Mouse (Mus musculus) small intestine, adult 2 months (tissue): ENCODE results near the gene St6galnac6. TPM values are rescaled to one million over a fixed set of nuclear protein-coding genes. Genes with fewer than 3 reads are reported as not detected.

Experiments used
- H3K27ac ChIP-seq: fragments of 200-500 bp; 2 replicates; pipeline ENCODE4 v1.5.1; 2012; ENCODE audit warnings: low read depth, low read length, control low read depth, inconsistent platforms; ENCODE audit not compliant: insufficient read depth
- H3K27me3 ChIP-seq: fragments of 200-500 bp; 2 replicates; pipeline ENCODE4 v1.6.1; 2012; ENCODE audit warnings: mild to moderate bottlenecking, moderate library complexity, low read length, inconsistent platforms; ENCODE audit not compliant: control insufficient read depth, insufficient read depth
- H3K36me3 ChIP-seq: fragments of 200-500 bp; 2 replicates; pipeline ENCODE4 v1.6.1; 2012; ENCODE audit warnings: mild to moderate bottlenecking, low read length, control low read depth, inconsistent platforms; ENCODE audit not compliant: control insufficient read depth, insufficient read depth
- H3K4me1 ChIP-seq: fragments of 200-500 bp; 2 replicates; pipeline ENCODE4 v1.6.1; 2012; ENCODE audit warnings: low read length, inconsistent platforms, mixed read lengths; ENCODE audit not compliant: control insufficient read depth, insufficient read depth, insufficient read length
- H3K4me3 ChIP-seq: fragments of 200-500 bp; 2 replicates; pipeline ENCODE4 v1.5.1; 2012; ENCODE audit warnings: low read depth, mild to moderate bottlenecking, control low read depth, inconsistent platforms, low read length, moderate library complexity
- CTCF ChIP-seq: fragments of 200-500 bp; IDR thresholded peaks from 2 replicates; pipeline ENCODE4 v1.5.1; 2012; ENCODE audit warnings: low read depth, mild to moderate bottlenecking, control low read depth, inconsistent platforms, low read length, moderate library complexity, mixed read lengths; ENCODE audit not compliant: insufficient replicate concordance, insufficient read length; ENCODE audit errors: extremely low read depth
- POLR2A ChIP-seq: fragments of 200-500 bp; IDR thresholded peaks from 2 replicates; pipeline ENCODE4 v1.6.1; 2012; ENCODE audit warnings: low read depth, mild to moderate bottlenecking, control low read depth, inconsistent platforms, low read length, moderate library complexity
- WGBS: fragments of 180-500 bp; shearing (Covaris S2); methylation state at CpG from one replicate; pipeline ENCODE4 v1.1.7; 2018; 5-methylcytosine and 5-hydroxymethylcytosine counted together
- polyA plus RNA-seq: library from polyadenylated mRNA; depleted of rRNA; stranded (reverse); fragments of >200 nt; gene quantifications from 2 replicates; pipeline ENCODE4 v1.2.3, GENCODE M21; 2012

The St6galnac6 gene
- polyA plus RNA-seq, 1 experiment, result 18.2 TPM

DNA sequence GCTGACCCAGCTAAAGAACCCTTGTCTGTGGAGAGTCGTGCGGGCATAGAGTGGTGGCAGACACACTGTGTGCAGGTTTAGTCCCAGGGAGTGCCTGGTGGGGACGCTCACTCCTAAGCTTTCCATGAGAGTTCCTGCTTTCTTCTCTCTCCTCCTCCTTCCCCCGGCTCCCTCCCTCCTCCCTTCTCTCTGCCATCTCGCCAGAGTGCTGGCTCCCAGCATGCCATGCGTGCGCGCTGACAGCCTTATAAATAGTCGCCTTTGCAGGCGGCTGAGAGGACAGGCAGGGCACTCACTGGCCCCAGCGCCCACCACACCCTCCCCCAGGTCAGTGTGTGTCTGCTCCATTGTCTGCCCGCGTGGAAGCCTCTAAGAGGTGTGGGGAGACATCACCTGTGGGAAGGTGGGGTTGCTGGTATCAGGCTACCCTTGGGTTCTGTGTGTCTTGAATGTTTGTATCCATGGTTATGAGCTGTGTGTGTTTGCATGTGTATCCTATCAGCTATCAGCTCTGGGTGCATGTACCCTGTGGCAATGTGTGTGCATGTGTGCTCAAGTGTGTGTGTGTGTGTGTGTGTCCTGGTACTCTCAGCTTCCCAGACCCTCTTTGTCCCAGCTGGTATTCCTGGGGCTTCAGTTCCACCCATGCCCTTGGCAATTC, 25.8 kb downstream of the St6galnac6 start:
- Histone ChIP-seq H3K36me3 (no peaks in the 10 kb centered on the region), H3K27ac (peak overlapping the region; percentile 20; the same call in 1 of the 2 replicates), H3K4me1 (peaks cover 7% of the 10 kb centered on the region), H3K4me3 (peak overlapping the region; percentile 45), H3K27me3 (no peaks in the 10 kb centered on the region)
- no peak for TF ChIP-seq CTCF
- no peak for TF ChIP-seq POLR2A
- WGBS, result 11% methylated on average over 13 of the region's 13 CpGs

- TF ChIP-seq CTCF (no peak), POLR2A (no peak)
- Histone ChIP-seq H3K27me3 (no peaks in the 10 kb centered on the region), H3K36me3 (no peaks in the 10 kb centered on the region), H3K4me3 (0 out of 2 replicates have a peak overlapping the region, but pooled peaks have one; percentile 45), H3K27ac (peak overlapping the region; percentile 20; the same call in 1 of the 2 replicates), H3K4me1 (peaks cover 4% of the 10 kb centered on the region)
- 55% methylated on average over 5 of the region's 5 CpGs for WGBS
Observed at GRCm38 (mm10) chr2:32625873-32626694, 26.6 kb downstream of the St6galnac6 start.

- H3K27ac ChIP-seq, result no peak overlapping the region
- peaks cover 4% of the 10 kb centered on the region; the same call in 1 of the 2 replicates for H3K4me1 ChIP-seq
- no peaks in the 10 kb centered on the region for H3K27me3 ChIP-seq
- no peak overlapping the region for H3K4me3 ChIP-seq
- 62% methylated on average over 20 of the region's 20 CpGs for WGBS
- TF ChIP-seq CTCF (no peak), POLR2A (no peak)
- no peaks in the 10 kb centered on the region for H3K36me3 ChIP-seq
Observed at GRCm38 (mm10) chr2:32627266-32628043, 27.9 kb downstream of the St6galnac6 start.

- TF ChIP-seq CTCF (no peak), POLR2A (peak; percentile 18; the same call in 1 of the 2 replicates)
- Histone ChIP-seq H3K36me3 (no peaks in the 10 kb centered on the region), H3K27me3 (no peaks in the 10 kb centered on the region), H3K4me1 (peaks cover 4% of the 10 kb centered on the region; the same call in 1 of the 2 replicates), H3K4me3 (no peak overlapping the region), H3K27ac (no peak overlapping the region)
- 40% methylated on average over 4 of the region's 4 CpGs for WGBS
Observed at GRCm38 (mm10) chr2:32628044-32628550, 28.6 kb downstream of the St6galnac6 start.

GRCm38 (mm10) chr2:32628729-32629128, 29.2 kb downstream of the St6galnac6 start:
- 33% methylated on average over 5 of the region's 5 CpGs for WGBS
- Histone ChIP-seq H3K4me3 (no peak overlapping the region), H3K4me1 (peaks cover 5% of the 10 kb centered on the region), H3K36me3 (no peaks in the 10 kb centered on the region), H3K27ac (no peak overlapping the region), H3K27me3 (no peaks in the 10 kb centered on the region)
- TF ChIP-seq POLR2A (no peak), CTCF (no peak)

- Histone ChIP-seq H3K36me3 (no peaks in the 10 kb centered on the region), H3K4me1 (peaks cover 7% of the 10 kb centered on the region), H3K4me3 (no peak overlapping the region), H3K27ac (no peak overlapping the region), H3K27me3 (no peaks in the 10 kb centered on the region)
- TF ChIP-seq POLR2A, result no peak
- no peak for TF ChIP-seq CTCF
- 79% methylated on average over 9 of the region's 9 CpGs for WGBS
Observed at GRCm38 (mm10) chr2:32629276-32629976, 29.9 kb downstream of the St6galnac6 start.
